Mouse (Mus musculus) large intestine, adult 2 months (tissue): ENCODE data around the gene Taf5l. TPM values are rescaled to one million over a fixed set of nuclear protein-coding genes. Genes with fewer than 3 reads are reported as not detected.
"Not testable (repeated sequence)": the region's sequence is repeated elsewhere in the genome, so short reads cannot be mapped to it uniquely, and the experiment has no call there.

Experiments
- DNase-seq: peaks from one replicate; pipeline ENCODE4 v3.0.0-alpha.2; 2012; ENCODE audit warnings: low read depth, low spot score
- WGBS: fragments of 180-500 bp; shearing (Covaris S2); methylation state at CpG from one replicate; pipeline ENCODE4 v1.1.7; 2018; 5-methylcytosine and 5-hydroxymethylcytosine counted together
- polyA plus RNA-seq: library from polyadenylated mRNA; depleted of rRNA; stranded (reverse); fragments of >200 nt; gene quantifications from 2 replicates; pipeline ENCODE4 v1.2.3, GENCODE M21; 2012

The Taf5l gene
- polyA plus RNA-seq, 1 experiment = 32.4 TPM

DNA sequence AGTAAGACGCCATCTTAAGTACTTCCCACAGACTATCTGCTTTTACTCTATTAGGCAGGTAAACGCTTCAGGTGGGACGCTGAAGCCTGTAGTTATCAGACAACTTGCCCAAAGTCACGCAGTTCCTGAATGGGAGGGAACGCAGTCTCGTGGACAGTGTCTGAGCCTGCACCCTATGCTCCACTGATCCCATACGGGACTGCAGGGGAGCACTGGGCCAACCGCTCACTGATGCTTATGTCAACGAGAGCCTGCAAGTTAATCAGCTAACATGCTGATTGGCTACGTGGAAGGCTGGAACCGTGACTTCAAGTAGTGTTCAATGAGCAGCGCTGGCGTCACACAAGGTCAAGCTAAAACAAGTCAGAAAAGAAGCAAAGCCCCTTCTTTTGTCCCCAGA is 1.4 kb downstream of the Taf5l start:
- DNase-seq = no peak
- WGBS = 13% methylated on average over 13 of the region's 13 CpGs

DNA sequence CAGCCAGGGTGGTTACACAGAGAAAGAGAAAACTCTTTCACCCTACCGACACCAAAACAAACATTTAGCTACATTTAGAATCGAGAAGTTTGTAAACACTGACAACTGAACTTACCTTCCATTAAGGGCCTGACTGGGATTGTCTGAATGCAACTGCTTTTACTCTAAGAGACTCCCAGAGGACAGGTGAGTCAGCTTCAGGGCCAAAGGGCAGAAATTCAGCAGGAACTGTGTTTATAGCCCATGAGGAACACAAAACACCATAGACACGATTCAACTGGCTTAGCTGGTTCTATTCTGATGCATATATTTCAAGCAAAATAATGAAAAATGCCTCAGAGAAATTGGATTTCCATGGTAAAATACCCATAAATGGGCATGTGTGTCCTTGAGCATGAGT is 6.4 kb downstream of the Taf5l start:
- 18% methylated on average over 3 of the region's 3 CpGs for WGBS

DNA sequence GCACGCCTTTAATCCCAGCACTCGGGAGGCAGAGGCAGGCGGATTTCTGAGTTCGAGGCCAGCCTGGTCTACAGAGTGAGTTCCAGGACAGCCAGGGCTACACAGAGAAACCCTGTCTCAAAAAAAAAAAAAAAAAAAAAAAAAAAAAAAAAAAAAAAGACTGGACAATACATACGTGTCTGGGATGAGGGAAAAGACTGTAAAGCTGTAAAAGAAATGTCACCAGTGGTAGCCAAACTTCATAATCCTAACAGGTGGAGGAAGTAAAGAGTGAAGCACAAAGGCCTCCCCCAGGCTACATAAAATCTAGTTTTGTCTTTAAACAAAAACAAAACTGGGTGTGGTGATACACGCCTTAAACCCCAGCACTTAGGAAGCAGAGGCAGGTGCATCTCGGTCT is 6.9 kb downstream of the Taf5l start:
- not testable (repeated sequence) for DNase-seq
- 67% methylated on average over 7 of the region's 7 CpGs for WGBS

More for the DNA sequence above, 6.4 kb downstream of the Taf5l start:
- no peak for DNase-seq

DNA sequence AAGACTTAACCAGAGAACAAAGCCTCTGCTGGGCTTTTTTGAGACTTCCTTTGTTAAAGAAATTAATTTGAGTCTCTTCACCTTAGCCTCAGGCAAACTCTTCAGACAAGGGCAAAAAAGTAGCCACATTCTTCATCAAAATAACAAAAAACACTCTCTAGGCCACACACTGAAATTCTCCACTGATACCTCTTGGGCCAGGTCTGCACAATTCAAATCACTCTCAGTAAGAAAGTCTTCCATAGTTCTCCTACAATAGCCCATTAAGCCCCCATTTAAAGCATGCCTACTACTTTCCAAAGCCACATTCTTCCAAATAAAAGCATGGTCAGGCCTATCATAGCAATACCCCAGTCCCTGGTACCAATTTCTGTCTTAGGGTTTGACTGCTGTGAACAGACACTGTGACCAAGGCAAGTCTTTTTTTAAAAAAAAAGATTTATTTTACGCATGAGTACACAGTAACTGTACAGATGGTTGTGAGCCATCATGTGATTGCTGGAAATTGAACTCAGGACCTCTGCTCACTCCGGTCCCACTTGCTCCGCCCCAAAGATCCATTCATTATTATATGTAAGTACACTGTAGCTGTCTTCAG is 9.1 kb downstream of the Taf5l start:
- no peak for DNase-seq

DNA sequence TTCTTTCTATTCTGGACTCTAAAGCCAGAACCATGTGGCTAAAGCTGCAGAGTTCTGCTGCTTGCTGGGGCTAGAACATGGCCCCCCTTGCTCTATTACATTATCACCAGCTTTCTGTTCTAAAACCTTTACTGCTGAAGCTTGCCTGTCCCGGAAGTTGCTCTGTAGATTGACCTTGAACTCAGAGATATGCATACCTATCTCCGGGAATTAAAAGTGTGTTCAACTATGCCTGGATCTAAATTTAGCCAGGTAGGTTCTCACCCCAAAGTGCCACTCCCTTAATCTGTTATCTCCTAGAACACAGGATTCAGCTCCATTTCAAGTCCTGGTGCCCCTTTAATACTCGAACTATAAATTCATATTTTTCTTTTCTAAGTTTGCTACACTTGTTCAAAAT is 9.6 kb downstream of the Taf5l start:
- DNase-seq = no peak
- 43% methylated on average over 3 of the region's 3 CpGs for WGBS

More for the DNA sequence above, 9.1 kb downstream of the Taf5l start:
- WGBS = 95% methylated on average over 3 of the region's 3 CpGs

DNA sequence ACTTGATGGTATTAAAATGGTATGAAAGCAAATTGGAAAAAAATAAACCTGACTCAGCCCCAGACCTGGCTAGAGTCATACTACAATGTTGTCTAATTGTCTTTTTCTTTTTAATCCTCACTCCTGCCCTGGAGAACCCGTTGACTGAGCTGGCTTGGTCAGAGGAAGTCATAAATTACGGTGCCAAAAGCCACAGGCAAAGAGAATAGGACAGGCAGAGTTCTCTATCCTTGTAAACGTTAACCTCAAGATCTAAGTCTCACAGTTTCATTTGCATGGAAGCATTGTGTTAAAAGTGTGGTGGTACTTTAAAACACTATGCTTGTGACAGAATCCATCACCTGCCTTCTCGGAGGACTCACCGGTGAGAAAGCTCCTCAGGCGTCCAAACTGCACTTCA is 13.4 kb downstream of the Taf5l start:
- no peak for DNase-seq
- WGBS = 53% methylated on average over 6 of the region's 6 CpGs

DNA sequence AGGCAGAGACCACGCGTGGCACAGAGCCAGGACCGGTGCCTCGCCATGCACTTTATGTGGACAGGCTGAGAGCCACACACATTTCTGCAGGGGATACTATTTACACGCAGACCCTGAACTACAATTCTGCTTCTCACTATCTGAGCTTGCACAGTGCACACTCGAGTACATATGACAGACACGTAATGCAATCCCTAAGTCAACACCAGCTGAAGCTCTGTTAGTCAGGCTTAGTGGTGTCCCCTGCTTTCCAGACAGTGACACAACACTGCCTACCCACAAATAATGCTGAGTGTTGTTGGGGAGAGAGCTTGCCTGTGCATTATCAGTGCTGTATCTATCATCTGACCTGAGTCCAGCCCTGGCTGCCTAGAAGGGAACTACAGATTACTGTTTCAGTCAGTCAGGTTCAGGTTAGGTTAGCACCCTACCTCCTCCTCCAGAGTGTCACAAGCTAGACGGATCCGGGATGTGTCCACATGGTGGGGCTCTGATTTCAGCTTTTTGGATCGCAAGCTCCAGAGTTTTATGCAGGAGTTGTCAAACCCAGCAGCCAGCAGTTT is 18.6 kb downstream of the Taf5l start:
- WGBS = 85% methylated on average over 10 of the region's 10 CpGs
- DNase-seq = no peak

DNA sequence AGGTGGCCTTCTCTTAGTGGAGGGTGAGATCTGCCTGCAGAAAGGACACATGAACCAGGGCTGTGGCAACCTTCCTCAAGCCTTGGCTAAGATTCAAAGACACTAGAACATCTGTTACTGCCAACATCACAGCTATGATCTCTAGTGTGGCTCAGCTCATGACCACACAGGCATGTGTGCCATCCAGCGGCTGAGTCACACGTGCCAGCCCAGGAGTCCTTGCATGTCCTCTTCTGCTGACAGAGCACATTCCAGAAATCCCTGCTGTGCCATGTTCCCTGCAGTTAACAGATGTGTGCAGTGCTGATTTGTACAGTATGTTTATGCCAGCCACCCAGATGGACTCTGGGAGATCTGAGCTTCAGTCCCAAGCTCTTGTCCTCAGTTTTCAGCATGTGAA is 21.6 kb downstream of the Taf5l start:
- 63% methylated on average over 2 of the region's 2 CpGs for WGBS
- no peak for DNase-seq

DNA sequence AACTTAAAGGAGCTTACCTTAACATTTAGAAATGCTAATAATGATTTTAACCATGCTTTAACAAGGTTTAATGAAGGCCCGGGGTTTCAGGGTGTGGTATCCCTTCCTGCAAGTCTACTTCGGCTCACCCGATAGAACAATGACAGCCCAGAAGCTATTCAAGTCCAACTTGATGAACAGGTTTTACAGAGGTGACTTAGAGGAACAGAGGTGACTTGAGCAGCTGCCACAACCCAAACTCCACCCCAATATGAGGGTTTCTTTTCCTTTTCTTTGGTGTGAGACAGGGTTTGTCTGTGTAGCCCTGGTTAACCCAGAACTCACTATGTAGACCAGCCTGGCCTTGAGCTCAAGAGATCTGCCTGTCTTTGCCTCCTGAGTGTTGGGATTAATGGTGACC is 27.2 kb downstream of the Taf5l start:
- WGBS = 46% methylated on average over 3 of the region's 3 CpGs
- peak; percentile 93 for DNase-seq

DNA sequence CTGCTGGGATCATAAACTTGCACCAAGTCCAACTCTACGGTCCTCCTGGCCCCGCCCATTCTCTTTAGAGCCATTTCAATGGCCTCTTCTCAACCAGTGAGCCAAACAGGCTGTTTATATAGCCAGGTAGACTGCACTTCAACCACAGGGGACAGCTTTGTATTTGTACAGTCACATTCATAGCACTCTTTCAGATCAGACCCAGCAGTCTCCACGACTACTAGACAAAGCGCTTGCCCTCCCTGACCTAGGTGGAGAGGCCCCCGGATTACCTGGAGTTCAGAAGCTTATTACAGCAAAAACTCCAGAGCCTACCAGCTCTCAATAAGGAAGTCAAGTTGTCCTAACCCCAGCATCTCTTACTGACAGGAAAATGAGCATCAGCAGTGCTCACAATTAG is 27.6 kb downstream of the Taf5l start:
- WGBS = 40% methylated on average over 5 of the region's 5 CpGs
- no peak for DNase-seq

DNA sequence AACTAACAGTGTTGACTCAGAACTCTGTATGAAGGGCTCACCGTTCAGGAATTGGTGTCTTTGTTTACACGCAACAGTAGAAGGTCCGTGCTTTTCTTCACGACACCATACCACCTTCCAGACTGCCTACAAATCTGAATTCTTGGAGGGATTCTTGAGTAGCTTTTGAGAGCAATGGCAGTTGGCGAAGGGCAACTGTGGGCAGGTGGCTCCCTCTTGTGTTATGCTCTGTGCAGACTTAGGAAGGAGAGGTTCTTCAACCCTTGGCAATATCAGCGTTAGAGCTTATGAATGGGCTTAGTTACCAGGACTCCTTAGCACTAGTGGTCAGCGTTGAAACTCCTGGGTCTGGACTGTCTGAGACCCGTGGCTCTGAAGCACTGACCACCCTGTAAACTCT is 28.6 kb downstream of the Taf5l start:
- 84% methylated on average over 8 of the region's 8 CpGs for WGBS

DNA sequence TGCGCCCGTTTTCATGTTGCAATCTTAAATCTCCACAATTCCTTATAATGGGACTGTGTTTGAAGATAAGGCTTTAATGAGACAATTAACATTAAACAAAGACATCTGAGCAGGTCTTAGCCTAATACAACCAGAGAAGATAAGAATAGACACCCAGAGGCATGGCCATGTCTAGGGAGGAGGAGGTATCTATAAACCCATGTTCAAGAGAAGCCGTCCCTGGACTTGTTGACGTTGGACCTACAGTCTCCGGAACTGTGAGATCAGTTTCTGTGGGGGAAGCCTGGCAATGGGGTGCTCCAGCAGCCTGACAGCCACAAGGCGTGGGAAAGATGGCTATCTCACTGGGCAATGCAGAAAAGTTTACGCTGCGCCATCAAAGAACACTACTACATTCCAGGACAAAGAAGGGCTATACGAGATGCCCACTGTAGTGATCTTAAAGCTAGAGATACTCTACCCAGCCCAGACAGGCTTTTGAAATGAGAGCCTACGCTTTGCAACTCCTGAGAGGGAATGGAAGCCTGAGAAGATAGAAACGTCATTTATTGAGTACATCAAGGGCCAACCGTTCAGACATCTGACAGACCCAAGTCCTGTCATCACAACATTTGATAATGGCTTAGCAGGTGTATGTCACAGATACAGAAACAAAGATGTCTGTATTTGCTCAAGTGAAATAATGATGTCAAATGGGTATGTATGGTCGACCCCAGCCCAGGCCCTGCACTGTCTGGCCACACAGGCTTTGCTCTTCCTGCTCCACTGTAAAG is 30.7 kb downstream of the Taf5l start:
- WGBS = 81% methylated on average over 13 of the region's 13 CpGs
- no peak for DNase-seq

More for the DNA sequence above, 28.6 kb downstream of the Taf5l start:
- DNase-seq = no peak

DNA sequence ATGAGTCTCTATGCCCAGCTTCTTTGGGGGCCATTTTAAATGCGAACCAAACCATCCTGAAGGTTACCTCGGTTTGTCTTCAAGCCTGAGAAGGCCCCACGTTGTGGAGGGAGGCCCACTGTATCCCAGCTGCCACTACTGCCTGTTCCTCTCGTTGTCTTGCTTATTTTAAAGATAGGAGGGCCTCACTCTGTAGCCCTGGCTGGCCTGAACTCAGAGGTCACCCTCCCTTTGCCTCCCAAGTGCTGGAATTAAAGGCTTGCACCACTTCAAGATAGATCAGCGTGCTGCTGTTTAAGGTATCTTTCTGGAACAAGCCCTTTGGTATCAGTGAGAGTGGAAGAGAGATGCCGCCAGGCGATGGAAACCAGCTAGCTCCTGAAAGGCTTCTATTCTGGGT is 32.1 kb downstream of the Taf5l start:
- WGBS = 45% methylated on average over 7 of the region's 7 CpGs
- no peak for DNase-seq

DNA sequence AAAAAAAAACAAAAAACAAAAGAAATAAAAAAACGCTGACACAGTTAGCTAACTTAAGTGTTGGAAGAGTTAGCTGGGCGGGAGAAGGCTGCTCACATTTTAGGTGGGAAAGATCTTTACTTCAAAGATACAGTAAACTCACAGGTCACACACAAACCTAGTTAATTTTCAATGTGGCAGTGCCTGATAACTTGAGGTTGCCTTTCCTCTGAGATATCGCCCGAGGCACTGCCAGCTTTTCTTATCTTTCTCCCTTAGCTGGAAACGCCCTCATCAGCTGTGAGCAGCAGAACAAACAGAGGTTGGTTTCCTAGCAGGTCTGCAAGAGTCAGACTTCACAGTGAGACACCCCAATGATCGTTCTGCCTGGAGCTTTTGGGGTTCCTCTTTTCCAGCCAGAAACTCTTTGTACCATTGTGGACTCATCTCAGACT is 32.6 kb downstream of the Taf5l start:
- 29% methylated on average over 6 of the region's 6 CpGs for whole genome bisulfite sequencing
- DNase-seq = peak; percentile 44

DNA sequence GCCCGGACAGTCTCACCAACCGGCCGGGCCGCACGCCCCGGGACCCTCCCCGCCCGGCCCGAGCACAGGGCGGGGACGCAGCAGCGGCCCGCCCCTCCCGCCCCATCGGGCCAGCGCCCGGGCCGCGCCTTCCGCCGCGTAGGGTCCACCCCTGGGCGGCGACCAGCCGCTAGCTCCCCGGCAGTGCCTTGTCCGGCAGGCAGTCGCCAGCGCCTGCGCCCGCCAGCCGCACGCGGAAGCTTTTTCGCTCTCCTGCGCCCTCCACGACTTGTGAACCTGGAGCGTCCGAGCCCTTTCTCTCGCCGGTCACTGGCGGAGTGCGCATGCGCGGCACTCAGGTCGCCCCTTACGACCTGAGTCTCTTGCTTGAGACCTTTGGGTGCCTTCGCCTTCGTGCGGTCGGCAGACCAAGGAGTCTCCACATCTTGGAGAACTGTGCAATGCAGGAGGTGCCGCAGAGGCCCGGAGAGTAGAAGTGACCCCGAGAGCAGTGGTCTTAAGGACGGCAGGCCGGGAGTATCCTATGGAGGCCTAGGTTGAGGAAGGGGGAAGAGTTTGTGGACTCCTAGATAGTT is 38.3 kb downstream of the Taf5l start, which contains the start of gene Abcb10:
Abcb10 (minus strand) TSS at position 297 of the 575 bp plus-strand sequence.
- under 1% methylated on average over 51 of the region's 56 CpGs for WGBS
- peak; percentile 52 for DNase-seq

DNA sequence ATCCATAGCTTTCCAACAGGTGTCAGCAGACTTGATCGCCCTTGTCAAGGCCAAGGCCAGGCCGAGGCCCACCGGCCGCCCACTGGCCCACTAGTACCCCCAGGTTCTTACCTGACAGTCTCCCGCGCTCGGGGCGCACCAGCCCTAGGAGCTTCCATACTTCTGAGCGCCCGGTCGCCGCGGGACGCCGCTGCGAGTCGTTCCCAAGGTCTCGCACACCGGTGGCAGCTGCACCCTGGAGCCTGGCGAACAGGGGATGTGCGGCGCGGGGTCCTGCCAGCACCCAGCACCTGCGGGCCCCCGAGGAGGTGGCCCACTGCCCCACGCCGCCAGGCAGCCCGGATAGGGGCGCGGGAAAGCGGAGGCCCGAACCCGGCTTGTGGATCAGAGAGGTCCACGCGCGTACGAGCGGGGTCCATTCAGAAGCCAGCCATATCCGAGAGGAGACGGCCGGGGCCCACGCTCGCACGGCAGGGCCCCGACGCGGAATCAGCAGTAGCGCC is 38.9 kb downstream of the Taf5l start:
- under 1% methylated on average over 48 of the region's 48 CpGs for WGBS
- no peak for DNase-seq

DNA sequence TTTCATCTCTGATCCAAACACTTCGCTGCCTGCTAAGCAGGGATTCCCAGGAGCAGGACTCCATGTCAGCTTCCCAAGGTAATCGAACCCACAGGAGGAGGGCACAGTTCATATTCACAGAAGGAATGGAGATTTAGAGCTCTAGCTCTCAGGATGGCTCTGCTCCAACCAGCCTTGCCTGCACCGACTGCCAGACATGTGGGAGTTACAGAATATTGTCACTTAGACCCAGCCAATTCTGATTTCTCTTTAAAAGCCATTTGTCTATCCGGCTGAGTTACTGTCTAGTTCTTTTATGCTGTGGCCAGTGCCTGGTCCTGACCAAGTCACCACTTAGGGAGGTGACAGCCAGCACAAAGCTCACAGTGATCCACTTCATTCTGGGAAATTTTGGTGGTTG is 39.5 kb downstream of the Taf5l start:
- DNase-seq = no peak
- 42% methylated on average over 4 of the region's 4 CpGs for WGBS

DNA sequence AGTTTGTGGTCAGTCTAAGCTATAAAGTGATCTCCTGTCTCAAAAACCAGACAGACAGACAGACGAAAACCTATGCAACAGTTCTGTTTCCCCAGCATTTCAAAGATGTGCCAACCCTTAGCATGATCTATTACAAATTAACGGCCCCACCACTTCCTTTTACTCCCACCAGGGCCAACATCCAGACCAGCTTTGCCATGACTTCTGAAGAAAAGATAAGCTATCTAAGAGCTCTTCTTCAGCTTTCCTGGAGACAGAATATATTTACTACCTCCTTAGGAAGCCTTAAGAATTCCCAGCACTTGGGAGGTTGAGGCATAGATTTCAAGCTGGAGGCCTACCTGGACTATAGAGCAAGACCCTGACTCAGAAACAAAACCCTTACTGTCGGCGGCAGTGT is 41.0 kb downstream of the Taf5l start:
- no peak for DNase-seq
- 79% methylated on average over 4 of the region's 4 CpGs for WGBS

DNA sequence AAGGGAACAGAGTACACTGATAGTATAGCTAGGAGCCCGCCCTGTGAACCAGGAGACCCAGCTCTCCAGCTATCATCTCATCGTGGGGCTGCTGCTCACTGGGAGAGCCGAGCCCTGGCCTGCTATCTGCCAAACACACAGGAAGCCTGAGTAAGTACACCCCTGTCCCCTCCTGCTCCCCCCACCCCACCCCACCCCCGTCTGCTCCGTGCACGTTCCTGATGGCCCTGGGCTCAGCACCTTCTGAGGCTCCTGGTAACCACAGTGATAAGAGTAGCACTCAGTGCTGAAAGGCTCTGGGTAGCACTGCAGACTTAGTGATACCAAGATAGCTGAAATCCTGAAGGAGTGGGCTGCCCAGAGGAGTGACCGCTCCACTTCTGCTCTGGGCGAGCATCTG is 42.3 kb downstream of the Taf5l start:
- DNase-seq = no peak
- WGBS = 73% methylated on average over 8 of the region's 8 CpGs

DNA sequence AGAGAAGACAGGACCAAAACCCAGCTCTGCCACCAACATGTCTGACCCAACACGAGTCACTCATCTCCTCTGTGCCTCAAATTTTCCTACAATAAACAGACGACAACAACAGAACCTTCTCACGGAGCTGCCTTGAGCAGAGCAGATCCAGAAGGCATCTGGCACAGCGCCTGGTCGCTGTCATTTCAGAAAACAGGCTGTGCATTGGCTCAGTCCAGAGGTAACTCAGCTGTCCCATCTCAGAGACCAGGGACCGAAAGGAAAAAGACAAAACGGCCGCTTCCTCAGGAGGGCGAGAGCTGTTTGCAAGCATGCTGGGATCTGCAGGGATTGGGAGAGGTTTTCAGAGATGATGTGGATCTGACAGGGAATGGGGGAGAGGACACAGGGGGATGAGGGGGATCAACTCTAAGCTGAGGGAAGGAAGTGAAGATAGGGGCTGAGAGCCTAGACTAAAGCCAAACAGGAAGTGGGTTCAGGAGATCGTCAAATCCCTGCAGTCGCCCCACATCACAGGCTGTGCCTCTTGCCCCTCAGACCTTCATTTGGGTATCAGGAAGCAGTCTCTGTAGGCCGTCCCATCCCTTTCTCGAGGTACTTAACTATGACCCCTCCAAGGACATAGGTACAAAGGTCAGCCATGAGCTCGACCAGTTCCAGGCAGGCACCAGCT is 42.9 kb downstream of the Taf5l start:
- WGBS = 66% methylated on average over 14 of the region's 14 CpGs
- no peak for DNase-seq
